Mouse (Mus musculus) embryonic facial prominence, embryonic 11.5 days (tissue): ENCODE results near the gene Brwd1. TPM values are rescaled to one million over a fixed set of nuclear protein-coding genes. Genes with fewer than 3 reads are reported as not detected.
"Not testable (repeated sequence)": the region's sequence is repeated elsewhere in the genome, so short reads cannot be mapped to it uniquely, and the experiment has no call there.

ENCODE experiments used
- ATAC-seq: fragments of 200-750 bp; cut with Nextera tagmentation; replicated peaks from 2 replicates; pipeline ENCODE4 v1.8.0; 2017; ENCODE audit warnings: low read depth; ENCODE audit not compliant: insufficient number of reproducible peaks, low FRiP score, low TSS enrichment
- DNase-seq: peaks from one replicate; pipeline ENCODE4 v3.0.0-alpha.2; 2015; ENCODE audit warnings: low spot score
- H3K27ac ChIP-seq: fragments of 300-500 bp; sonication (generic); replicated peaks from 2 replicates; pipeline ENCODE4 v1.5.1; 2014; ENCODE audit warnings: mild to moderate bottlenecking, low read depth, low read length, control low read depth
- H3K27me3 ChIP-seq: fragments of 300-500 bp; sonication (generic); 2 replicates; pipeline ENCODE4 v1.6.1; 2014; ENCODE audit warnings: mild to moderate bottlenecking, low read length, moderate library complexity, mixed read lengths; ENCODE audit not compliant: control insufficient read depth, insufficient read depth
- H3K36me3 ChIP-seq: fragments of 300-500 bp; sonication (generic); replicated peaks from 2 replicates; pipeline ENCODE4 v1.6.1; 2014; ENCODE audit warnings: low read depth, mild to moderate bottlenecking, low read length, moderate library complexity, mixed read lengths; ENCODE audit not compliant: control insufficient read depth, insufficient read depth
- H3K4me1 ChIP-seq: fragments of 300-500 bp; sonication (generic); 2 replicates; pipeline ENCODE4 v1.6.1; 2014; ENCODE audit warnings: low read length, mixed read lengths; ENCODE audit not compliant: control insufficient read depth, insufficient read depth
- H3K4me2 ChIP-seq: fragments of 300-500 bp; sonication (generic); 2 replicates; pipeline ENCODE4 v1.6.1; 2014; ENCODE audit warnings: low read depth, mild to moderate bottlenecking, control low read depth, low read length, moderate library complexity
- H3K4me3 ChIP-seq: fragments of 300-500 bp; sonication (generic); 2 replicates; pipeline ENCODE4 v1.5.1; 2014; ENCODE audit warnings: low read depth, low read length, control low read depth
- H3K9ac ChIP-seq: fragments of 300-500 bp; sonication (generic); replicated peaks from 2 replicates; pipeline ENCODE4 v1.6.1; 2014; ENCODE audit warnings: mild to moderate bottlenecking, control low read depth, low read length
- H3K9me3 ChIP-seq: fragments of 300-500 bp; sonication (generic); replicated peaks from 2 replicates; pipeline ENCODE4 v1.6.1; 2016; ENCODE audit warnings: mild to moderate bottlenecking, low read length, inconsistent platforms, mixed read lengths; ENCODE audit not compliant: control insufficient read depth
- WGBS: fragments of 180-500 bp; shearing (Covaris S2); extraction: QIAGEN DNeasy Blood & Tissue Kit; methylation state at CpG from one replicate; pipeline ENCODE4 v1.1.7; 2014; 5-methylcytosine and 5-hydroxymethylcytosine counted together
- polyA plus RNA-seq: library from polyadenylated mRNA; unstranded; fragments of >200 nt; fragmentation: Nextera tagmentation; extraction: Ambion mirVana; gene quantifications from 2 replicates; pipeline ENCODE4 v1.2.1, GENCODE M21; 2014

Gene Brwd1
- polyA plus RNA-seq, 1 experiment from 2014 or later: 164 TPM

DNA sequence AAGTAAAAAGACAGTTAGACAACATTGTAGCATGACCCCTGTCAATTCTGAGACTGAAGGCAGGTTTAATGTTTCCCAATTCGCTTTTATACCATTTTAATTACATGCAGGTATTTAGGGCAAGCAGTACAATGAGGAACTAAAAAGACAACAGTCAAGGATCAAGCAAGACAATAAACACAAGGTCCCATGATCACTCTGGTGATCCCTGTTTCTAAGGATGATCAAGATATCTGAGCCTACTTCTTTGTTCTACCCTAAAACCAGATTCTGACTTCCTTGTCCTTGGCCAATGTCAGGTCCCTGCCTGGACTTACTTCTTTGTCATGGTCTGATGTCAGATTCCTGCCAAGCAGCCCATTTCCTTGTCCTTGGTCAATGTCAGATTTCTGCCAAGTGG is 120.8 kb downstream of the Brwd1 start:
- H3K4me2 ChIP-seq, DNase-seq, ATAC-seq, H3K4me3 ChIP-seq, H3K27ac ChIP-seq, H3K9ac ChIP-seq, H3K9me3 ChIP-seq, H3K4me1 ChIP-seq, H3K27me3 ChIP-seq, H3K36me3 ChIP-seq: not testable (repeated sequence)
- WGBS: 51% methylated on average over 1 of the region's 1 CpGs

GRCm38 (mm10) chr16:95960689-95961088 is 121.6 kb downstream of the Brwd1 start:
- 94% methylated on average over 2 of the region's 2 CpGs for WGBS
- ATAC-seq, DNase-seq, H3K4me2 ChIP-seq, H3K27me3 ChIP-seq, H3K4me3 ChIP-seq, H3K9ac ChIP-seq, H3K9me3 ChIP-seq, H3K27ac ChIP-seq, H3K36me3 ChIP-seq, H3K4me1 ChIP-seq: not testable (repeated sequence)

- ATAC-seq (no peak), DNase-seq (no peak)
- WGBS: 80% methylated on average over 8 of the region's 8 CpGs
These were observed 124.2 kb downstream of the Brwd1 start for GRCm38 (mm10) chr16:95958080-95958479.

DNA sequence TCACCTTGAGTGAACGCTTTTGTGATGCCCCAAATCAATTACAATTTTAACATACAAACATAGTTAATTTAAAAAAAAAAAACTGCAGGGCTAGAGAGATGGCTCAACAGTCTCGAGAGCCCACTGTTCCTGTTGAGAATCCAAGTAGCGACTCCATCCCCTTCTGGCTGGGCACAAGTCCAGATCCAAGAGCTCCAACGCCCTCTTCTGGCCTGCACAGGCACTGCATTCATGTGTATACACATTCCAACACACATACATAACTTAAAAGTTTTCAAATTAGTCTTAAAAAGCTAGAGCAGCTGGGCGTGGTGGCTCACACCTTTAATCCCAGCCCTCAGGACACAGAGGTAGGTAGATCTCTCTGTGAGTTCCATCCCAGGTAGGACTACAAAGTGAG is 125.7 kb downstream of the Brwd1 start:
- ATAC-seq: no peak

More at GRCm38 (mm10) chr16:95958080-95958479, 124.2 kb downstream of the Brwd1 start:
- Histone ChIP-seq H3K4me1 (no peaks in the 10 kb centered on the region), H3K4me3 (no peak overlapping the region), H3K36me3 (no peaks in the 10 kb centered on the region), H3K27me3 (no peaks in the 10 kb centered on the region), H3K9me3 (no peaks in the 10 kb centered on the region), H3K4me2 (no peak overlapping the region), H3K9ac (no peak overlapping the region), H3K27ac (no peak overlapping the region)

GRCm38 (mm10) chr16:95955716-95956346 is 126.5 kb downstream of the Brwd1 start:
- no peak for ATAC-seq
- WGBS: 73% methylated on average over 5 of the region's 5 CpGs
- no peaks in the 10 kb centered on the region; the same call in 1 of the 2 replicates for H3K9me3 ChIP-seq
- H3K27ac ChIP-seq: no peak overlapping the region
- no peak overlapping the region for H3K4me2 ChIP-seq
- no peak overlapping the region for H3K9ac ChIP-seq
- no peaks in the 10 kb centered on the region for H3K4me1 ChIP-seq
- DNase-seq: no peak
- H3K36me3 ChIP-seq: no peaks in the 10 kb centered on the region
- H3K4me3 ChIP-seq: no peak overlapping the region
- no peaks in the 10 kb centered on the region for H3K27me3 ChIP-seq

More for the DNA sequence above, 125.7 kb downstream of the Brwd1 start:
- Histone ChIP-seq H3K27me3 (no peaks in the 10 kb centered on the region), H3K9ac (no peak overlapping the region), H3K4me3 (no peak overlapping the region), H3K9me3 (no peaks in the 10 kb centered on the region; the same call in 1 of the 2 replicates), H3K4me1 (no peaks in the 10 kb centered on the region), H3K36me3 (no peaks in the 10 kb centered on the region), H3K4me2 (no peak overlapping the region), H3K27ac (no peak overlapping the region)
- 61% methylated on average over 5 of the region's 5 CpGs for WGBS
- no peak for DNase-seq

- Histone ChIP-seq H3K9me3 (no peaks in the 10 kb centered on the region; the same call in 1 of the 2 replicates), H3K4me3 (no peak overlapping the region), H3K9ac (no peak overlapping the region), H3K4me1 (no peaks in the 10 kb centered on the region), H3K36me3 (no peaks in the 10 kb centered on the region), H3K4me2 (no peak overlapping the region), H3K27ac (no peak overlapping the region), H3K27me3 (no peaks in the 10 kb centered on the region)
- DNase-seq (no peak), ATAC-seq (no peak)
- WGBS: 87% methylated on average over 3 of the region's 3 CpGs
These were observed 128.0 kb downstream of the Brwd1 start for GRCm38 (mm10) chr16:95954341-95954740.

DNA sequence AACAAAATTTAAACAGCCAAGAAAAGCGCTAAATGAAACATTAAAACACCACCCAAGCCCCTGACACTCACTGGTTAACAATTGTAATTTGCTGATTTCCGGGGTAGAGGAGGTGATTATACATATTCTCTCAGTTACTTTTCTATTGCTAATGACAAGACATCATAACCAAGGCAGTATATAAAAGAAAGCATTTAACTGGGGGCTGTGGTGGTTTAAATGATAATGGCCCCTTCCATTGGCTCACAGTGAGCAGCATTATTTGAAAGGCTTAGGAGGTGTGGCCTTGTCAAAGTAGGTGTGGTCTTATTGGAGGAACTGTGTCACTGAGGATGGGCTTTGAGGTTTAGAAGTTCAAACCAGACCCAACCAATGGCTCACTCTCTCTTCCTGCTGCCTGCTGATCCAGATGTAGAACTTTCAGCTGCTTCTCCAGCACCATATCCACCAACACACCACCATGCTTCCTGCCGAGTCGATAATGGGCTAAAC is 129.1 kb downstream of the Brwd1 start:
- WGBS: 93% methylated on average over 4 of the region's 4 CpGs

DNA sequence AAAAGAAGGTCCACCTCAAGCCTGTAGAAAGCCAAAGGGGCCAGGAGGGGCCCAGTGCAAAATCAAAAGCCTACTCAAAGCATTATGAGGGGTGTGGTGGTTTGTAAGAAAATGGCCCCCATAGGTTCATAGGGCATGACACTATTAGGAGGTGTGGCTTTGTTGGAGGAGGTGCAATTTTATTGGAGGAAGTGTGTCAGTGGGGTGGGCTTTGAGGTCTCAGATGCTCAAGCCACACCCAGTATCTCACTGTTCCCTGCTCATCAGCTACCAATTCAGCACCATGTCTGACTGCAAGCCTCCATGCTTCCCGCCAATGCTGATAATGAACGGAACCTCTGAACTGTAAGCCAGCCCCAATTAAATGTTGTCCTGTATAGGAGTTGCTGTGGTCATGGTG is 130.9 kb downstream of the Brwd1 start:
- no peaks in the 10 kb centered on the region for H3K4me1 ChIP-seq

More for the DNA sequence above, 129.1 kb downstream of the Brwd1 start:
- no peaks in the 10 kb centered on the region; the same call in 1 of the 2 replicates for H3K9me3 ChIP-seq
- no peak for ATAC-seq
- H3K9ac ChIP-seq: no peak overlapping the region
- no peak overlapping the region for H3K4me2 ChIP-seq
- H3K27ac ChIP-seq: no peak overlapping the region
- no peaks in the 10 kb centered on the region for H3K27me3 ChIP-seq
- H3K4me3 ChIP-seq: no peak overlapping the region
- H3K4me1 ChIP-seq: no peaks in the 10 kb centered on the region
- no peaks in the 10 kb centered on the region for H3K36me3 ChIP-seq
- no peak for DNase-seq

More for the DNA sequence above, 130.9 kb downstream of the Brwd1 start:
- H3K9ac ChIP-seq: no peak overlapping the region
- H3K4me3 ChIP-seq: no peak overlapping the region
- WGBS: 95% methylated on average over 2 of the region's 2 CpGs
- ATAC-seq (no peak), DNase-seq (no peak)
- no peak overlapping the region for H3K4me2 ChIP-seq
- H3K27ac ChIP-seq: no peak overlapping the region
- no peaks in the 10 kb centered on the region for H3K36me3 ChIP-seq
- H3K27me3 ChIP-seq: no peaks in the 10 kb centered on the region
- no peaks in the 10 kb centered on the region; the same call in 1 of the 2 replicates for H3K9me3 ChIP-seq
